Mouse (Mus musculus): ENCODE measurements around the gene Ppara. TPM values are rescaled to one million over a fixed set of nuclear protein-coding genes. Genes with fewer than 3 reads are reported as not detected.

Gene Ppara
- polyA plus RNA-seq, 1 experiment, result not detected

GRCm38 (mm10) chr15:85747951-85748350, 13.2 kb downstream of the Ppara start:
- TF ChIP-seq GATA1 (IDR thresholded peaks at IDR 0.05; ENCODE audit: borderline replicate concordance, low read length) (no peak), FLI1 (IDR thresholded peaks at IDR 0.05; ENCODE audit: low read length) (no peak)
- H3K27me3 ChIP-seq (replicated peaks), result peaks cover 70% of the 10 kb centered on the region

GRCm38 (mm10) chr15:85748466-85748865, 13.7 kb downstream of the Ppara start:
- Histone ChIP-seq H3K4me1 (0 out of 2 replicates have a peak, but pooled peaks cover 3% of the 10 kb centered on the region), H3K9me3 (no peaks in the 10 kb centered on the region), H3K4me3 (replicated peaks) (no peak overlapping the region), H3K27me3 (replicated peaks) (peaks cover 67% of the 10 kb centered on the region), H3K36me3 (replicated peaks; ENCODE audit: low read length) (no peaks in the 10 kb centered on the region)
- TF ChIP-seq GATA1 (IDR thresholded peaks at IDR 0.05; ENCODE audit: borderline replicate concordance, low read length) (no peak), FLI1 (IDR thresholded peaks at IDR 0.05; ENCODE audit: low read length) (no peak)

More at GRCm38 (mm10) chr15:85747951-85748350, 13.2 kb downstream of the Ppara start:
- Histone ChIP-seq H3K36me3 (replicated peaks; ENCODE audit: low read length) (no peaks in the 10 kb centered on the region), H3K9me3 (no peaks in the 10 kb centered on the region), H3K4me3 (replicated peaks) (no peak overlapping the region), H3K4me1 (0 out of 2 replicates have a peak, but pooled peaks cover 3% of the 10 kb centered on the region)

- TF ChIP-seq GATA1 (IDR thresholded peaks at IDR 0.05; ENCODE audit: borderline replicate concordance, low read length) (no peak), FLI1 (IDR thresholded peaks at IDR 0.05; ENCODE audit: low read length) (no peak)
- peaks cover 62% of the 10 kb centered on the region for H3K27me3 ChIP-seq (replicated peaks)
- H3K36me3 ChIP-seq (replicated peaks; ENCODE audit: low read length), result no peaks in the 10 kb centered on the region
- no peaks in the 10 kb centered on the region for H3K9me3 ChIP-seq
- no peak overlapping the region for H3K4me3 ChIP-seq (replicated peaks)
- H3K4me1 ChIP-seq, result 0 out of 2 replicates have a peak, but pooled peaks cover 3% of the 10 kb centered on the region
Measured at GRCm38 (mm10) chr15:85749141-85749540, 14.4 kb downstream of the Ppara start.

GRCm38 (mm10) chr15:85750115-85750514, 15.3 kb downstream of the Ppara start:
- Histone ChIP-seq H3K27me3 (replicated peaks) (peaks cover 63% of the 10 kb centered on the region), H3K4me3 (replicated peaks) (no peak overlapping the region), H3K9me3 (no peaks in the 10 kb centered on the region), H3K4me1 (0 out of 2 replicates have a peak, but pooled peaks cover 3% of the 10 kb centered on the region), H3K36me3 (replicated peaks; ENCODE audit: low read length) (no peaks in the 10 kb centered on the region)
- TF ChIP-seq FLI1 (IDR thresholded peaks at IDR 0.05; ENCODE audit: low read length) (no peak), GATA1 (IDR thresholded peaks at IDR 0.05; ENCODE audit: borderline replicate concordance, low read length) (no peak)

GRCm38 (mm10) chr15:85752655-85753054, 17.9 kb downstream of the Ppara start:
- no peak overlapping the region for H3K4me3 ChIP-seq (replicated peaks)
- TF ChIP-seq GATA1 (IDR thresholded peaks at IDR 0.05; ENCODE audit: borderline replicate concordance, low read length) (no peak), FLI1 (IDR thresholded peaks at IDR 0.05; ENCODE audit: low read length) (no peak)
- H3K9me3 ChIP-seq, result peaks cover 5% of the 10 kb centered on the region
- no peaks in the 10 kb centered on the region for H3K36me3 ChIP-seq (replicated peaks; ENCODE audit: low read length)
- H3K27me3 ChIP-seq (replicated peaks), result peaks cover 47% of the 10 kb centered on the region
- H3K4me1 ChIP-seq, result no peaks in the 10 kb centered on the region

- H3K9me3 ChIP-seq, result peaks cover 12% of the 10 kb centered on the region
- no peaks in the 10 kb centered on the region for H3K4me1 ChIP-seq
- no peak for TF ChIP-seq GATA1 (IDR thresholded peaks at IDR 0.05; ENCODE audit: borderline replicate concordance, low read length)
- TF ChIP-seq FLI1 (IDR thresholded peaks at IDR 0.05; ENCODE audit: low read length), result no peak
- peaks cover 35% of the 10 kb centered on the region for H3K27me3 ChIP-seq (replicated peaks)
- H3K4me3 ChIP-seq (replicated peaks), result no peak overlapping the region
- H3K36me3 ChIP-seq (replicated peaks; ENCODE audit: low read length), result no peaks in the 10 kb centered on the region
Measured at GRCm38 (mm10) chr15:85754033-85754650, 19.4 kb downstream of the Ppara start.

DNA sequence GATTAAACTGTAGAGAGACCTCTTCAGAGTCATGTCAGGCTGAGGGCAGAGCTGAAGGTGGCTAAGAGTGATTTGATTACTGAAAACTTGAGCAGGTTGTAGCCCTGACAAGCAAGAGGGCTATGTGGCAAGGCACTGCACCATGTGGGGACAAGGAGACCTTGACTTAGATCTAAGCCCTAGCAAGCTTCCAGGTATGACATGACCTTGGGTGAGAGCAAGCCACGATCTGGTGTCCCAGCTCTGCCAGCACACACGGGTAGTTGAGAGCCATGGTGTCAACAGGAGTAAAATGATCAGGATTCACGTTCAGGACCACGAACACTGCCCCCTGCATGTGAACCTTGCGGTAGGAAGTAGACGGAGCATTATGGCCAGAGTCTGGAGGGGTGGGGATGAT, 20.4 kb downstream of the Ppara start:
- H3K4me3 ChIP-seq (replicated peaks), result no peak overlapping the region
- TF ChIP-seq FLI1 (IDR thresholded peaks at IDR 0.05; ENCODE audit: low read length) (no peak), GATA1 (IDR thresholded peaks at IDR 0.05; ENCODE audit: borderline replicate concordance, low read length) (no peak)

GRCm38 (mm10) chr15:85756611-85757010, 21.8 kb downstream of the Ppara start:
- Histone ChIP-seq H3K9me3 (peaks cover 14% of the 10 kb centered on the region), H3K27me3 (replicated peaks) (peaks cover 27% of the 10 kb centered on the region), H3K36me3 (replicated peaks; ENCODE audit: low read length) (no peaks in the 10 kb centered on the region), H3K4me1 (no peaks in the 10 kb centered on the region), H3K4me3 (replicated peaks) (no peak overlapping the region)
- TF ChIP-seq GATA1 (IDR thresholded peaks at IDR 0.05; ENCODE audit: borderline replicate concordance, low read length) (no peak), FLI1 (IDR thresholded peaks at IDR 0.05; ENCODE audit: low read length) (no peak)

More for the DNA sequence above, 20.4 kb downstream of the Ppara start:
- Histone ChIP-seq H3K4me1 (no peaks in the 10 kb centered on the region), H3K36me3 (replicated peaks; ENCODE audit: low read length) (no peaks in the 10 kb centered on the region), H3K27me3 (replicated peaks) (peaks cover 29% of the 10 kb centered on the region), H3K9me3 (peaks cover 14% of the 10 kb centered on the region)

- no peak overlapping the region for H3K4me3 ChIP-seq (replicated peaks)
- no peaks in the 10 kb centered on the region for H3K4me1 ChIP-seq
- H3K36me3 ChIP-seq (replicated peaks; ENCODE audit: low read length), result no peaks in the 10 kb centered on the region
- peaks cover 21% of the 10 kb centered on the region for H3K27me3 ChIP-seq (replicated peaks)
- peaks cover 14% of the 10 kb centered on the region for H3K9me3 ChIP-seq
- TF ChIP-seq FLI1 (IDR thresholded peaks at IDR 0.05; ENCODE audit: low read length) (no peak), GATA1 (IDR thresholded peaks at IDR 0.05; ENCODE audit: borderline replicate concordance, low read length) (no peak)
Measured at GRCm38 (mm10) chr15:85757768-85758167, 23.0 kb downstream of the Ppara start.

- Histone ChIP-seq H3K4me3 (replicated peaks) (no peak overlapping the region), H3K36me3 (replicated peaks; ENCODE audit: low read length) (no peaks in the 10 kb centered on the region), H3K4me1 (no peaks in the 10 kb centered on the region), H3K9me3 (peaks cover 11% of the 10 kb centered on the region), H3K27me3 (replicated peaks) (peaks cover 21% of the 10 kb centered on the region)
- TF ChIP-seq GATA1 (IDR thresholded peaks at IDR 0.05; ENCODE audit: borderline replicate concordance, low read length) (no peak), FLI1 (IDR thresholded peaks at IDR 0.05; ENCODE audit: low read length) (no peak)
Measured at GRCm38 (mm10) chr15:85762761-85763160, 28.0 kb downstream of the Ppara start.

All from megakaryocyte, embryonic 14.5 days (primary cell).